Mouse (Mus musculus): ENCODE measurements around the gene Cadm1.

- TF ChIP-seq POLR2A (IDR thresholded peaks at IDR 0.05; ENCODE audit: low read depth, low read length) (no peak), CTCF (conservative IDR thresholded peaks at IDR 0.05; ENCODE audit: insufficient read depth, insufficient read length, low read depth, low read length) (no peak)
Observed at GRCm38 (mm10) chr9:47730247-47730646, 200.3 kb downstream of the Cadm1 start.

Data from kidney, adult 2 months (tissue).